Mouse (Mus musculus): Measurements from ENCODE around the gene Pitpnm2. TPM values are rescaled to one million over a fixed set of nuclear protein-coding genes. Genes with fewer than 3 reads are reported as not detected.

The Pitpnm2 gene
- total RNA-seq, 4 experiments from 2014 or later, result 260 to 337 (median 315) TPM

DNA sequence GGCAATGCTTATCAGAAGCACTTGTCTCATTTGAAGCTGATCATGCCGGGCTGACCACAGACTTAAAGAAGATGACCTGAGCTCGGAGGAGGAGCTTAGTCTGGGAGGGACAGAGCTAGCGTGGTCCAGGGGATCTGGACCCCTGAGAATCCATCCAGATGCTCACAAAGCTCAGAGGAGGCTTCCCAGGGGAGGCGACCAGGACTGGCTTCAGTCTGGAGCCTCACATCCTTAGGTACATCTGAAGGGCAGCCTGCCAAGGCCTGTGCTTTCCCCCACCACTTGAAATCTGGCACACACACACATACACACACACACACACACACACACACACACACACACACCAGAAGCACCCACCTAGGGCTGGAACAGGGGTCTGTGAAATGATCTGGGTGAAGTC, 47.5 kb downstream of the Pitpnm2 start:
- DNase-seq (ENCODE audit: low spot score in 2 of 2), result no peak

- no peak for DNase-seq (ENCODE audit: low spot score in 2 of 2)
Observed at GRCm38 (mm10) chr5:124201564-124201963, 48.0 kb downstream of the Pitpnm2 start.

- DNase-seq (ENCODE audit: low spot score in 2 of 2), result no peak
Observed at GRCm38 (mm10) chr5:124200844-124201243, 48.7 kb downstream of the Pitpnm2 start.

DNA sequence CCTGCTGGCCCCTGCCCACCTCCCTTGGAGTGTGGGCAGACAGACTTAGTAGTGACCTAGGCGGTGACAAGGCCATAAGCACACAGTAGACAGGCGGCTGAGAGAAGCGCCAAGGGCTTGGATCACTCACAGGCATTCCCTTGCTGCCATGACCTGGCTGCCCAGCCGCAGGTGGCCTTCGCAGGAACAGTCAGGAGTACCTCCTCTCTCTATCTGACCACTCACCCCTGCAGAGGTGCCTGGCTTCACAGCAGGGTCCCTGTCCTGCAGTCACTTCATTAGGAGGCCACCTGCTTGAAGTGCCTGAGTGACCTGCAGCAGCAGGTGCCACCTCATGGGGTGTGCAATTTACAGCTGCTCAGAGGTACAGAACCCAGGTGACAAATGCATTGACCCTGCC, 50.4 kb downstream of the Pitpnm2 start:
- DNase-seq (ENCODE audit: low spot score in 2 of 2), result no peak

DNA sequence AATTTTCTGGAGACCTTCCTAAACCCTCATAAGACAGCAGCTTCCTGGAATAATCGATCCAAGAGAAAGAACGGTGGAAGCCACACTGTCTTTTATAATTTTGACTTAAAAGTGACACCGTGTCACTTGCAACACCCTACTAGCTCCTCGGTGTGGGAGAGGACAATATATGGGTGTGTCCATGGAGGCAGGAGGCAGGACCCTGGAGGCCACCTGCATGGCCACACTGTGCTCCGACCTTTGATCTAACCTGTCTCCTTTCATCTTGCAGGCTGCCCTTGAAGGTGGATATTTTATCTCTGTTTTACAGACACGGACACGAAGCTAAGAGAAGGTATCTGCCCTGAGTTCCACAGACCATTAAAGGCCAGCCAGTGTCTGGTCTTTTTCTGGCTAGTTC, 51.1 kb downstream of the Pitpnm2 start:
- no peak for DNase-seq (ENCODE audit: low spot score in 2 of 2)

- DNase-seq (ENCODE audit: low spot score in 2 of 2), result no peak
Observed at GRCm38 (mm10) chr5:124196082-124196481, 53.5 kb downstream of the Pitpnm2 start.

- no peak for DNase-seq (ENCODE audit: low spot score in 2 of 2)
Observed at GRCm38 (mm10) chr5:124194386-124195084, 55.0 kb downstream of the Pitpnm2 start.

- no peak for DNase-seq (ENCODE audit: low spot score in 2 of 2)
Observed at GRCm38 (mm10) chr5:124193286-124194112, 56.1 kb downstream of the Pitpnm2 start.

- DNase-seq (ENCODE audit: low spot score in 2 of 2), result no peak
Observed at GRCm38 (mm10) chr5:124192726-124193285, 56.8 kb downstream of the Pitpnm2 start.

DNA sequence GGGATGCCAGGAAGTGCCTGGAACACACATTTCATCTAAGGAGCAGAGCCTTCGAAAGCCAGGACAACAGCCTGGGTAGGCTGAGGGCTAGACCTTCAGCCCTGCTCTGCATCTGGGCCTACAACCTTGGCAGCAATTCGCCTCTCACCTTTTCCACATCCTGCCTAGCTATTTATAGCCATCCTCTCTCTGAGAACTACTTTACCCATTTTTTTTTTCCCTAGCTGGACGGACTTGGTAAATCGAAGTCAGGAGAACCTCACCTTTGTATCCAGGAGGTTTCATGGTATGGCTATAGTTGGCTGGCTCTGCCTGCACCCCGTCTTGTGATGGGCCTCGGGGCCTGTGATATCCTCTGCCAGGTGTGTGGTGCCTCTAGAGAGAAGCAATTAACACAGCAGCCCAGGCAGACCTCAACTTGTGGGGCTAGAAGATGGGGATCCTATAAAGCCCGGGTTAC, 57.3 kb downstream of the Pitpnm2 start:
- no peak for DNase-seq (ENCODE audit: low spot score in 2 of 2)

GRCm38 (mm10) chr5:124190146-124190870, 59.3 kb downstream of the Pitpnm2 start:
- no peak for DNase-seq (ENCODE audit: low spot score in 2 of 2)

- no peak for DNase-seq (ENCODE audit: low spot score in 2 of 2)
Observed at GRCm38 (mm10) chr5:124189572-124189981, 60.0 kb downstream of the Pitpnm2 start.

DNA sequence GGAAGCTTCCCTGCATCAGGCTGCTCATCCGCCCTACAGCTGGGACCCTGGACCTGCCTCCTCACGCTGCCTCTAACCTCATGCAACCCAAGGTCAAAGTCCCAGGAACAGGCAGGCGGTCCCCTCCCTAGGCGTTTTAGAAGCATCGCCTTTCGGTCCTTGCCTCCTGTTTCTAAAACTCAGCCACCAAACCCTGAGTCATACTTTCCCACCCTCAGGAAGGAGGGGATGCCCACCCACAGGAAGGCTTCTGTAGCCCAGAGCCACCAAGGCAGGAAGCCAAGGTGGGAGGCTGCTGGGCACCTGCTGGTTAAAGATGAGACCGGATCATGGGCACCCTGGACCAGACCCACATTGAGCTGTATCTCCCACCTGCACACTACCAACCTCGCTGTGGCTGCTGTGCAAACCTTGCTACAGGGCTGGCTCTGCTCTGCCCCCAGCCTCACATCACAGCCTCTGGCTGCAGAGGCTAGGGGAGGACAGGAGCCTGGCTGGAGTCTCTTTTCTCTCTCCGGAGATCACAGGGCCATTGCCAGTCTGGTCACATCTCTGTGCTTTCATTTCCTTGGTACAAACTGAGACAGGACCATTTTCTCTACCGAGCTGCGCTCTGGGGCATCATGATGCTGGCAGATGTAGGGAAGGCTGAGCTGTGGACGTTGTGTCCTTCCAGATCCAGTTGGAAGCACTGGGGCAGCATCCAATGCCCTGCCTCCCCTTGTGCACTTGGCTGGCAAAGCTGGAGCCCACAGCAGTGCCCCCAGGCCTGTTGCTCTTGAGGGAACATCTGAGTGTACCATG, 61.9 kb downstream of the Pitpnm2 start:
- DNase-seq (ENCODE audit: low spot score in 2 of 2), result peak; percentile 59 to 71

DNA sequence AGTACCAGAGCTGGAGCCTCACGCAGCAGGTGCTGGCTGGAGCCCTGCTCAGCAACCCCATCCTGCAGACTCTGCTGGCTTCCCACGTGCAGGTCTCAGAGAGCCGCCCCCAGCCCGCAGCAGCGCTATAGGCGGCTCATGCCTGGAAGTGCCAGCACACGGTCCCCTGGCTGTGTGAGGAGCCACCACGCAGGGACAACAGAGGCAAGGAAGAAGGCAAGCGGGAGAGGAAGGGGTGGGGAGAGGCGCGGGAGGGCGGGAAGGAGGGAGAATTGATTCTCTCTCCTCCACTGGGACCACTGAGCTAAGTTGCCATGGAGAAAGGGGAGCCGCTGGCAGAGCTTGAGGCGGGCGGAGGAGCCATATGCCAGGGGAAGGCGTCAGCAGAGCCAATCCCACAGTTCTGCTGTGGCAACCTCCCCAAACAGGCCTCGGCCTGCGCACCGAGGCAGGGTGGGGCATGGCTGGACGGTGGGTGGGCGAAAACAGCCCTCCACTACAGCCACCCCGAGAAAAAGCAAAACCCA, 62.5 kb downstream of the Pitpnm2 start:
- DNase-seq (ENCODE audit: low spot score in 2 of 2), result peak; percentile 81 to 85

DNA sequence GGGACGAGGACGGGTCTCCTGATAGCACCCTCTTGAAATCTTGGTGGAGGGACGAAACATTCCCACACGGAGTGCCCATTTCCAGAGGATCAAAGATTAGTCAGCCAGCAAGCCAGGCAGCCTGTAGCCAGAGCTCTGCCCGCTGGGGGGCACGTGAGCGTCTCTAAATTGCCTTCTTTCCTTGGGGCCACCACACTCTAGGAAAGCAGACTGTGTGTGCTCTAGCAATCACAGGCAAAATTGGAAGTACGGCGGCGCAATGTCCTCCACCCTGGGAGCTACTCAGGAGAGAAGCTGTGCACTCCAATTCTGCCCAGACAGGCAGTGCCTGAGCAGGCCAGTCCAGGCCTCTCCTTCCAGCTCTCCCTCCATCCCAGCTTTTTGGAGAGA, 63.1 kb downstream of the Pitpnm2 start:
- peak in 1 of 2 experiments; percentile 68 for DNase-seq (ENCODE audit: low spot score in 2 of 2)

DNA sequence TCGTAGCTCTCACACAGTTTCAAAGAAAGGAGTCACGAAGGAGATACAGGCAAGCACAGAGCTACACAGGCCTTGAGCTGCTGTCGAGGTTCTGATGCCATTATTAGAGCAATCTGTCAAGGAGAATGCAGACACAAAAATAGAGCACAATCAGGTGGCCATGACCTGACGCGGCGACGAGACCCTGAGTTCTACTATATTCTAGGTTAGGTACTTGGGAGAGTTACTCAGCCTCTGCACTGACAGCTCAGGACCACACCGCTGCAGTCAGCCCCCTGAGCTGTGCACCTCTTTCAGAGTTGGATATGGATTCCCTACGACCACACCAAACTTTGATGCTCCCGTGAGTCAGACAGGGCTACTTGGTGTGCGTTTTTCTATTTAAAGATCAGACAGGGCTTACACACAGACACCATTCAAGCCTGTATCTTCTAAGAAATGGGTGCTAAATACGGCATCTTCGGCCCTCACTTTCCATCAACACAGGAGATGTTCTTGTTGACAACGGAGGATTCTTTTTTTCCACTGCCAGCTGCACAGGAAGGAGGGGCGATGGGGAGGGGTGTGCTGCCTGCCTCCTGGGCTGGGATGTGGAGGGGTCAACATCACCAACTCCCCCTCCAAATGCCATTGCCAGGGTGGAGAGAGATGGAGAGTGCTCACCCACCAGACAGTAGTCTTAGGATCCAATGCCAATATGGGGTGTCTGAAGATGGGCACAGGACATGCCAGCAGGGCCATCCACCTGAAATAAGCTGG, 63.7 kb downstream of the Pitpnm2 start:
- no peak for DNase-seq (ENCODE audit: low spot score in 2 of 2)

DNA sequence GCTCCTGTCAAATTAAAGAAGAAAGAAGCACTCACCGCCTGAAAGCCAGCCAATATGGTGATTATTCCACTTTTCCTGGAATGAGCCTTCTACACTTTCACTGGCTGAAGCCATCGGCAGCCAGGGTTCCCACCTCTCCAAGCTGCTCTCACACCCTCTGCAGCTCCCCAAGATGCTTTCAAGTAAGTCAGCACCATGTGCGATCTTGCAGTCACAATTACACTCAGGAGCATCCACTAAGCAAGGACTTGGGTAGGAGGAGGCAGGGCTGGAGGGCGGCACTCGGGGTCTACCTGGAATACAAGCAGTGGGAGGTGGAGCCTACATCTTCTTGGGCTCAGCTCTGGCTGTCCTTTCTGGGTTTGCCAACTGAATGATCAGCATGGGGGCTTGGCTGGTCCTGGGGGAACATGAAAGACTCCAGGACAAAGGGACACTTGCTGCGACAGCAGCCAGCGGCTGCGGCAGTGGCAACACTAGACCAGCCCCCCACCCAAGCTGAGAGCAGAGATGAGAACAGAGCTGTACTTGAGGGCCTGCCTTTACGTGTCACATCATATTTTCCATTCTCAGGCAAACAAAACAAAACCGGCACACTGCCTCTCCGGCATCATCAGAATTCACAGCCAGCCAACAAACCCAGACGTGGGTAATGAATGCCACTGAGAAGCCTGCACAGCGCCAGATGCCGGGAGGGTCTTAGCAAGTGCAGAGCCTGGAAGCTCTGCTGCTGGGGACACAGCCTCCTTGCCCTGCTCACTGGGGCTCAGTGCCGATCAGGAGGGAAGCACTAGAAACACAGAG, 64.5 kb downstream of the Pitpnm2 start:
- peak in 1 of 2 experiments; percentile 44 for DNase-seq (ENCODE audit: low spot score in 2 of 2)

DNA sequence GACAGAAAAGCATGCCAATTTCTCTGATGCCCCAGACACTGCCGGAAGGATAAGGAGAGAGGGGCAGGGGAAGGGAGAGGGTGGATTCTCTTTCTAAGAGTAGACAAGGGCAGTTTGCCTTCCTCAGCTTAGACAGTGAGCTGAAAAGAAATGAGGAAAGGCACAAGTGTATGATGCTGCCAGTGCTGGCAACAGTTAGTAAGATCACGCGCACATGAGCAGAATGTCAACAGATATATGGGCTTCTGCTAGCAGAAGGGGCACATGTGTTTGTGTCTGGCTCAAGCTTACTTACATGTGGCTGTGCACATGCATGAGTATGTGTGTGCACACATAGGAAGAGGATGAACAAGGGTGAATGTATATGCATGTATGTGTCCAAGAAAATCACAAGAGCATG, 65.4 kb downstream of the Pitpnm2 start:
- no peak for DNase-seq (ENCODE audit: low spot score in 2 of 2)

GRCm38 (mm10) chr5:124182642-124183041, 66.9 kb downstream of the Pitpnm2 start:
- DNase-seq (ENCODE audit: low spot score in 2 of 2), result no peak
